Mouse (Mus musculus) inflammation-experienced regulatory T-cells, adult 16 weeks (primary cell): Measurements from ENCODE around the gene Zfp710. TPM values are rescaled to one million over a fixed set of nuclear protein-coding genes. Genes with fewer than 3 reads are reported as not detected.

Experiments
- polyA plus RNA-seq: library from polyadenylated mRNA; unstranded; fragments of 100-300 nt; shearing (Covaris generic); gene quantifications from one replicate; pipeline ENCODE4 v1.2.1, GENCODE M21; 2017

Gene Zfp710
- 3.4 TPM for polyA plus RNA-seq

DNA sequence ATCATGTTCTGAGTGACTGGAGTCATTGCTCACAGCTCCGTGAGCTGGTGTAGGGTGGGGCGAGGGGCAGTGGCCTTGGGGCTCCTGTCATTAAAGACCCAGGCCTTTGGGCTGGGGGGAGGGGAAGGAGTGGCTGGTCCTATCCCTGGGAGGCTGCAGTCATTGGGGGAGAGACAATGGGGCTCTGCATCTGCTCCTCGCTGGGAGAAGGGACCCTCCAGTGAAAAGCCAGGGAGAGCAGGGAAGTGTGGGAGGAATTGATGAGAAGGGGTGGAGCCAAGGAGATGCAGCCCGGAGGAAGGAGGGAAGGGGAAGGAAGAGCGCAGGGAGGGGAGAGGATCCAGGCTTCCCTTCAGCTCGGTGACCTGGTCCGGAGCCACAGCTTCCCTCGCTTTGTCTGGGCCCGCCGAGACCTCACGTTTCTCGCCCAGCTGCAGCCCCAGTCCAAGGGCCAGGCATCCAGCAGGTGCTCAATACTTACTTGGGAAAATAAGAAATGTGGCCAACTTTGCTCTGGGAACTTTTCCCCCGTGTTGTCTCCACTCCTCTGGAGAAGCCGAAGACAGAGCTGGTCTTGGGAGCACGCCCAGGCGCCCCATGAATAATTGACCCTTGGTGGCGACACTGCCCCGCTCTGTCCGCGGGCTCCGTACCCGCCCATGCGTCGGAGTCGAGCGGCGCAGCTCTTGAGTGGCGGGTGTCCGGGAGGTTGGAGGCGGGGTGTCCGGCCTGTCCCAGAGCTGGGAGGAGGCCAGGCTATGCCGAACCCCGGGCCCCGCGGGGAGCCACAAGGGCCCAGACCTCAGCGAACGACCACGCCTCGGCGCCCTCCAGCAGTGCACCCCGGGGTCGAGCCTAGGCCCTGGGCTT lies at the start of gene Zfp710:
Gene Zfp710, plus strand, starts transcription at position 294 of the 870 bp plus-strand sequence.

GRCm38 (mm10) chr7:80115224-80115590 lies 90.6 kb downstream of the Zfp710 start, which contains the start of gene Idh2:
Idh2 (minus strand) TSS chr7:80115392.

Other genes with a start within 250 kb of the Zfp710 start
- gene Mesp1, start 231.0 kb upstream of the Zfp710 start, polyA plus RNA-seq = not detected
- 0.15 TPM for gene Mesp2, start 214.1 kb upstream of the Zfp710 start, polyA plus RNA-seq
- gene Anpep, start 163.8 kb upstream of the Zfp710 start, polyA plus RNA-seq = not detected
- gene Ap3s2, start 104.2 kb upstream of the Zfp710 start, polyA plus RNA-seq = 32.0 TPM
- gene Arpin, start 89.5 kb upstream of the Zfp710 start, polyA plus RNA-seq = 0.12 TPM
- gene Idh2, start 90.6 kb downstream of the Zfp710 start, polyA plus RNA-seq = 52.6 TPM
- 10.4 TPM for gene Sema4b, start 162.0 kb downstream of the Zfp710 start, polyA plus RNA-seq
- gene Cib1, start 208.0 kb downstream of the Zfp710 start, polyA plus RNA-seq = 176 TPM
- 12.7 TPM for gene Gdpgp1, start 208.1 kb downstream of the Zfp710 start, polyA plus RNA-seq
- gene Ttll13, start 221.6 kb downstream of the Zfp710 start, polyA plus RNA-seq = not detected
- gene Ngrn, start 236.4 kb downstream of the Zfp710 start, polyA plus RNA-seq = 66.5 TPM
- 43.5 TPM for gene Vps33b, start 244.8 kb downstream of the Zfp710 start, polyA plus RNA-seq